Mouse (Mus musculus) G1E (cell line): ENCODE measurements around the gene Gng12.

Experiments
- CTCF ChIP-seq: IDR thresholded peaks from 2 replicates; pipeline ENCODE4 v1.5.1; 2012; ENCODE audit warnings: low read depth, low read length, inconsistent platforms, mixed read lengths
- GATA2 ChIP-seq: IDR thresholded peaks from 2 replicates; pipeline ENCODE4 v1.6.1; 2012; ENCODE audit warnings: low read depth, low read length, inconsistent platforms, borderline replicate concordance

- TF ChIP-seq GATA2 (no peak), CTCF (no peak)
These were observed 36.8 kb upstream of the Gng12 start for GRCm38 (mm10) chr6:66859391-66859790.
